Mouse (Mus musculus) retina, postnatal 7 days (tissue): ENCODE data around the gene Ctbs.
"Not testable (repeated sequence)": the region's sequence is repeated elsewhere in the genome, so short reads cannot be mapped to it uniquely, and the experiment has no call there.

Source experiments
- DNase-seq: peaks from one replicate; pipeline ENCODE4 v3.0.0-alpha.2; 2012; ENCODE audit warnings: low read depth, low spot score

Gene Ctbs

DNA sequence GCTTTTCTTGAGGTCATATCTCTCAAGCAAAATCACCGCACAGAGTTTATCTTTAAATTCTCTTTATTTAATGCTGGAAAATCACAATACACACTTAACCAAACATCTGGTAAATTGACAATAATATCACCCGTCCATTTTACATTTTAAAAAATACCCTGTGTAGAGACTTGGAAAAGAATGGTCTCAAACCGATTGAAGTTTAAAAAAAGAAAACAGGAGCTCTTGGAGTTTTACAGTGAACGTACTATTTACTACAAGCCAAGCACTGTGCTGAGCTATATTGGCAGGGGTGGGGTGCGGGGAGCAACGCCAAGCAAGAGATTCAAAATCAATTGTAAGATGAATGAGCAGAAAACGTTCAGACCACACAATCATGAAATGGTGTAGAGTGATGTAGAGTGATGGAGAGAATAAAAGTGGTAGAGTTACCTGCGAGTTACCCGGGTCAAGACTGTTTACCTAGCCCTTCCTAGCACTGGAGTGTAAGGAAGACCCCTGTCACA is at the start of gene Ctbs:
Gene Ctbs (plus strand): TSS at position 51 of the 506 bp plus-strand sequence.
- DNase-seq = no peak

DNA sequence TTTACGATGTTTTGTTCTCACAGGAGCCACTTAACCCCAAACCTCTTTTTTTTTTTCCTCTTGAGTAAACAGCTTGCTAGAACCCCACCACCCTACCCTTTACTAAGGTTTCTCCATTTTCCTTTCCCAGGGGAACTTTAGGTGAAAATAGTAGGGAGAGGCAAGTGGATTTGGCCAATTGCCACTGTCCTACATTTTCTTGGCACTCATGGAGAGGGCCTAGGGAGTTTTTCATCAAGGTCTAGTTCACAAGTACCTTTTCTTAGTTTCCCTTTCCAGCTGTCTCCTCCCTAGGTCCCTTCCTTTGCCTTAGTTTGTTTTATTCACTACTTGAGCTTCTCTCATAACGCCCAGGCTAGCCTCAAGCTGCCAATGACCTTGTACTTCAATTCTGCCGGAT is 45.8 kb upstream of the Ctbs start:
- DNase-seq = no peak

DNA sequence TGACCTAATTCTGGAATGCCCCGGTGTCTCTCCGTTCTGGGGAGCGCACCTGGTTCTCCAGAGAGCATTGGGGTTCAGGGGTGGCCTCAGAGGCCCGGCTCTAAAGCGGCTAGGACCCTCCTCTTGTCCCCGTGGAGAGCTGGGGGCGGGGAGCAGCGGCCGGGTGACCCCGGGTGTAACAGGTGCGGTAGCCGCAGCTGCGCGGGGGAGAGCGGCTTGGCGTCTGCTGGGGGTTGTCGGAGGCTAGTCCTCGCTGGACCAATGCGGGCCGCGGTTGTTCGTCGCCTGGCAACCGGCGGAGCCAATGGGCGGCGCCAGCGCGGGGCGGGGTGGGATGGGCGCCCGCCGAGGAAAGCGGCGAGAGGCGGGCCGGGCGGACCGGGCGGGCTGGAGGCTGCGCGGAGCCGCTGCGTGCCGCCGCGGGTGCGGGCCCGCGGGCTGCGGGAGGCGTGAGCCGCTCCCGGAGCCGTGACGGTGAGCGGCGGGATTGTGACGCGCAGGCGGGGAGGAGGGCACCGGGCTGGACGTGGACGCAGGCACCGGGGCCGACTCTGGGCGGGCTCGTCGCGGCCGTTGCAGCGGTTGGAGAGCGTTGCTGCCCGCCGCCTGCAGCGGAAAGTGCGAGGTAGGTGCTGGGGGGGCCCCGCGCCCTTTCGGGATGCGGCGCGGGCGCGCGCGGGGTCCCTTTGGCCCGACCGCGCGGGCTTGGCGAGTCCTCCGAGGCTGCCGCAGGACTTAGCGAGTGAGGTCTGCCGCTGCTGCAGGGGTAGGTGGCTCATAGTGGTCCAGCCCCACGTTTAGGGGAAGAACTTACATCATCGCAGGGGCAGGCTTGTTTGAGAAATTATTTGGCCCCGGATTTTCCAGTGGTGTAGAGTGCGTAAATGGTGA is 45.0 kb upstream of the Ctbs start, which contains the start of gene Ssx2ip:
Gene Ssx2ip (plus strand): TSS at position 332 of the 891 bp plus-strand sequence.
- peak; percentile 93 for DNase-seq

DNA sequence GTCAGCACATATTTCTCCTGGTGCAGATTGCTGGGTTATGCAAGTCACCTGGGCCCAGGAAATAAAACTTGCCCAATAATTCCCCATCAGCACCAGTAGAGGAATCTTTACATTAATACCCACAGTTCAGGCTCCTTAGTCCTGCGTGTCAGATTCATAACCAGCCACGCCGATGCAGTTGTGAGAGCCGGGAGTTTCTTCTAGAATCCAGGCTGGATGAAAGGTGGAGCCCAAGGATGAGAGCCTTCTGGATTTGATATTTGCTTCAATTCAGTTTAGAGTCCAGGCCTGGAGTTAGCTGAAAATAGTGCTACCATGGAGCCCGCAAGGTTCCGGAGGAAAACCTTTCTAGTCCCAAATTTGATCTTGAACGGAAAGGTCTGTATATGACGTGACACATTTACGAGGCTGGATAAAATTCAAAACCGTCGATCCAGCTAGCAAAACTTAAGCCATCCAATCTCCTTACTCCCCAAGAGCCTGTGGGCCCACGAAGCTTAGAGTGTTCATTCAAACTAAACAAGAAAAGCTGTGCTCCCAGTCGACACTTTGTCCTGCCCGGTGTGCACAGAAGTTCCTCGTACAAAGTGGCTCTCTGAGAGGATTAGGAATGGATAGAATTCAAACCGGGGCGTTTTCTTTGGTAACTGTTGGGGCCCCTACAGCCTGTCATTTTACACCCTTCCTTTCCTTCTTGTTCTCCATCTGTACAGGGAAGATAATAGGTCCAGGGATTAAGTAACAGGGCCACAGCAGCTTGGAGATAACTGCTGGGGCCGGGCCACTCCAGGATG is 44.2 kb upstream of the Ctbs start:
- no peak for DNase-seq

DNA sequence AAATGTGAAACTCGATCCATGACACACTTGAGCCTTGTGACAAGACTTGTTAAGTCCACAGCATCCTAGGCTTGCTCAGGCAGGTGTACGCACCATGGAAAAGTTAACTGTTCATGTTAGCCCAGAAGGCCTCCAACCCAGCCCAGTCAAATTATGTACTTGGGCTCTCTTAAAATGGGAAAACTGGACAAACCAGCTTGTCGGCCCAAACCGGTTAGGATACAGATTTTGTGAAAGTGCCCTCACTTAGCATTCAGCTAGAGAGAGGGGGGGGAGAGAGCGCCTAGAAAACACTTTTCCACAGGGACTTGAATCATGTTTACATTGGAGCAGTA is 43.6 kb upstream of the Ctbs start:
- no peak for DNase-seq

DNA sequence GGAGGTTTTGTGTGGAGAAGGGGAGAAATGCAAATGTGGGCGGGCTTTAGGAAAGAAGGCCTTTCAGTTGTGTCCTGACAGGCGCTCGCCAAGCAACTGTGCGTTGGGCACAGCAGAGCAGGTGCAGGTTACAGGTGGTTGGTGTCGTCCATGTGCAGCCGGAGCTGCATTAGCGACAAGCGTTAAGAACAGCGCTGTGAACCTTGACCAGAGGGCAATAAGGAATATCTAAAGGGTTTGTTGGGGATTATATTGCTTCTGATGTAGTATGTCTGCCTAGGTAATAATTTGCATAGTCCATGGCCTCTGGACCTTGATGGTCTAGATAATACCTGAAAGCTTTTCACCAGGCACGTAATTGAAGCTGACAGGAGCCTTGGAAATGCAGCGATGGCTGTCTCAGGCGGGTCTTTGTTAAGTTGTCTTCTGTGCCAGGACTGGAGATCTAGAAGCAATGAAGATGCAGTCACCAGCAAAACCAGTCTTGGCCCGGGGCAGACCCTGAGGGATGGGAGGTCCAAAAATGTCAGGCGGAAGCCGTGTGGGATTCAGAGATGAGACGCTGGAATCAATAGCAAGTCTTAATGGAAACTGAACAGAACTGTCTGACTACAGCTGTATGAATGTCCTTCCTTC is 42.4 kb upstream of the Ctbs start:
- no peak for DNase-seq

DNA sequence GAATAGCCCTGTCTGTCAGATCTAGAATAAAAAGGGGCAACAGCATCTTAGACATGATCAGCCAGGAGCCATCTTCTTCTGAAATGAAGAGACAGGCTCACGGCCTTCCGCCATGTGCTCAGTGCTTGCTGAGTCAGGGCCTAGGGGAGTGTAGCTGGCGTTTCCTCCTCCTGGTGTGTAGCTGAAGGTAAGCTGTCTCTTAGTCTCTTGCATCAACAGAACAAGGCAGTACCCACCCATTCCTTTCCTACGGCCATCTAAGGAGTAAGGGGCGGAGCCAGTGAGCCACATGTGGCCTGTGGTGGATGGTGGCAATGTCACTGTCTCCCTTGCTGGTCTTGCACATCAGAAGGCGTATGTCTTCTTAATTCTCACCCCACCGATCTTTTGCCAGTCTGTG is 39.5 kb upstream of the Ctbs start:
- DNase-seq = no peak

DNA sequence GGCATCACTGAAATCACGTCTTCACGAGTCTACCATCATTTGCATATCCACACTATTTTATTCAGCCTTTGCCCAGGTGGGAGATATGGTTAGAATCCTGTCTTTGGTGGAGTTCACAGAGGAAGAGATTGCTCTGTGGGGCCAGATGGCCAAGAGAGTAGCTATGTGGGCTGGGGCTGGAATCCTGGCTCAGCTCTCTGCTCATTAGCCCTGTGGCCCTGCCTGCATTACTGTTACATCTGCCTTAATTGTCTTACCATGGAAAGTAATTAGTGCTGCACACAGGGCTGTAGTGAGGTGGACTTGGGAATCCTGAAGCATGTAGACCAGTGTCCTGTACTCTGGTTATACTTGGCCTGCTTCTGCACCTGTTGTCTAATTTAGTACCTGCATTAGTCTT is 37.6 kb upstream of the Ctbs start:
- no peak for DNase-seq

DNA sequence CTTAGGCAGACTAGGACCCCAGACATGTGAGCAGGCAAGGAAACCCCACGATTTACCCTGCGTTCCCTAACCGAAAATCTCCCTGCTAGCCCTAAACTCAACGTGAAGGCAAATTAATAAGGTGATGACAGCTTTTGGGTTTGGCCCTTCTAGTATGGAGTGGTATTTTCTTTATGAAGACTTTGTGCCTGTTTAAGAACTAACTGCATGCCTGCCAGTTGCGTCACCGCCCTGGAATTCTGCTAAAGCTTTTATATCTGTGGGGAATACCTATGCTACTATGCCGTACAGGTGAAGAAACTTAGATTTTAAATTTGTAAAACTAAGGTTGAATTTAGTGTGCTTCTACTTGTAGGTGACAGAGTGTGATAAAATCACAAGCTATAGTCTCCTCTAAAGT is 37.1 kb upstream of the Ctbs start:
- DNase-seq = no peak

DNA sequence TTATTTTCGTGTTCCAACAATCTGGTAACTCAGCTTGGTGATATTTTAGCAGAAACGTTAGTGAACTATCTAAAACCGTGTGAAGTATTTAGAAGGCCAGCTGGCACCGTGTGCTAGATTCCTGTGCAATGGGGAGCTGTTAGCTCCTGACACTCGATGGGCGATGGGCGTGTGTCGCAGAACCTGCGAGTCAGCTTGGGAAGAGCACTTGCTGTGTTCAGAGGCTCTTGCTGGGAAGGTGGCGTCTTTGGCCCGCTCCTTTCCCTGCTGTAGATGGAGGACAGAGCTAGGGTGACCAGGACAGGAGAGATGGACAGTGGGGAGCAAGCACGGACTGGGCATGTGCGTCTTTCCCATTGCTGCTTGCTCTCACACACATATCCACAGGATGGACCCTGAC is 36.6 kb upstream of the Ctbs start:
- no peak for DNase-seq

DNA sequence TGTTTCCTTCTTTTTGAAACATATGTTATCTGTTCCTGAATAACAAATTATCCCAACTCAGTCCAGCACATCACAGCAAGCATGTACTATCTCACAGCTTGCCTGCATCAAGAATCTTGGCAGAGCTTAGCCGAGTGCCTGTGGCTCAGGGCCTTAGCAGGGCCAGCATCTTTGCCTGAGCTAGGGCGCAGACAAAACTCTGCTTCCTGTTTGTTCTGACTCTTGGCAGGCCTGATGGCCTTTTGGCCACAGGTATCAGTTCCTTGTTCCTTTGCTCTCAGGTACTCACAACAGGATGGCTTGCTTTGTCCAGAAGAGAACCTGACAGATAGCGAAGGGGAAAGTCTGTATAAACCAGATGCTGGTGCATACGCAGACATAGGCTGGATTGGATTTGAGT is 35.6 kb upstream of the Ctbs start:
- DNase-seq = no peak

DNA sequence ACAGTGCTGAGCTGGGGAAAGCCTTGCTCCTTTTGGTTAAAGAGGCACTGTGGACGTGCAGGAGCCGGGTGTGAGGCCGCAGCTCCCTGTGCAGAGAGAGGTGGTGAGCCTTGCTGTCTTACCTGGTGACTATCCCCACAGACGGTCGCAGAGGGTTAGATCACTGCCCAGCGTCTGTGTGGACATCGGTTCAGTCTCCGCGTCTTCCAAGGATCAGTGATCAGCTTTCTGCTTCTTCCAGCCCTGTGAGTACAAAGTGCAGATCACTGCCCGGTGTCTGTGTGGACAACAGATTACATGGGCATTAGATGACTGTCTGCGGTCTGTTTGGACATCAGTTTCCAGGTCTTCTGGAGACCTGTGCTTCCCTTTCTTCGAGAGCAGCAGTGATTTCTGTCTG is 35.0 kb upstream of the Ctbs start:
- DNase-seq = no peak

DNA sequence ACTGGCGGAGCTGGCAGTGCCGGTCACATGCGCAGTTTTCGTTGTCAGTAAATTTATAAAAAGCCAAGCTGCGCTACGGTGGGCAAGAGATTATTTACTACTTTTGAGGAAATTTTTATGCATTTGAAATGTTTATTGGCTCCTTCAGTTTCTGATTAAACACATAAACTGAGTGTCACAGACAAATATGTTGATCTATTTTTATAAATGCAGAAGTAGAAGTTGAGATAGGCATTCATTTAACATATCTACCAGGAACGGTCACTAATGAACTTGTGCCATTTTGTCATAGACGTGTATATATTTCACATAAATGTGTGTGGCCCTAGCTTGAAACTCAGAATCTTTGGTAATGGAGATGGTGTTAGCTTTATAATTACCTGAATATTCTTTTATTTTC is 31.7 kb upstream of the Ctbs start:
- no peak for DNase-seq

DNA sequence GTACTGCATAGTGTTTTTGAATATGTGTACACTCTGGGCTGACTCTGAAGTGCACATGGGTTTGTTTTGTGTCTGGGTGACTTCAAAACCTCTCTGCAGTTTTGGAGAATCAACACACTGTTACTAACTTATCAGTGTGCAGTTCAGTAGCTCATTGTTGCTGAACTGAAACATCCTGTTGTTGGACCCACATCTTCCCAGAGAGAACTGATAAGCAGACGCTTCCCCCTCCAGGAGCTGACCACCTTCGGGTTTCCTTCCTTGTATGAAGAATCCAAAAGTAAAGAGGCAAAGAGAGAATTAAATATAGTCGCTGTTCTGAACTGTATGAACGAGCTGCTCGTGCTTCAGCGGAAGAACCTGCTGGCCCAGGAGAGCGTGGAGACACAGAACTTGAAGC is 30.7 kb upstream of the Ctbs start:
- DNase-seq = no peak

DNA sequence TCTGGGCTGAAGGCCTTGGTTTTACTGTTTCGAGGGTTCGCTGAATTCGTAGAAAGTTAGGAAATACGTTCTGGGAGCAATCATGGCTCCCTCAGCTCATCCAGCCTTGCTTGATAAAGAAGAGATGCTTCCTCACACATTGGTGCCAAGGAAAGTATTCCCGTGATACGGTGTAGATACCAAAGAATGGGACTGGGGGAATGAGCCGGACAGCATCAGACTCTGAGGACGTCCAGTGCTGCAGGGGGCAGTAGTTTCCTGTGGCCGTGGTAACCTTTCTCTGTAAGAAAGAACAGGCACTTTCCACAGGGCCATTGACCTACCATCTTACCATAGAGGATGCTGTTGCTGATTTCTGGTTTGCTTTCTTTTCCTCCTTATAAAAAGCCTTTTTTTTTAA is 30.1 kb upstream of the Ctbs start:
- DNase-seq = no peak

DNA sequence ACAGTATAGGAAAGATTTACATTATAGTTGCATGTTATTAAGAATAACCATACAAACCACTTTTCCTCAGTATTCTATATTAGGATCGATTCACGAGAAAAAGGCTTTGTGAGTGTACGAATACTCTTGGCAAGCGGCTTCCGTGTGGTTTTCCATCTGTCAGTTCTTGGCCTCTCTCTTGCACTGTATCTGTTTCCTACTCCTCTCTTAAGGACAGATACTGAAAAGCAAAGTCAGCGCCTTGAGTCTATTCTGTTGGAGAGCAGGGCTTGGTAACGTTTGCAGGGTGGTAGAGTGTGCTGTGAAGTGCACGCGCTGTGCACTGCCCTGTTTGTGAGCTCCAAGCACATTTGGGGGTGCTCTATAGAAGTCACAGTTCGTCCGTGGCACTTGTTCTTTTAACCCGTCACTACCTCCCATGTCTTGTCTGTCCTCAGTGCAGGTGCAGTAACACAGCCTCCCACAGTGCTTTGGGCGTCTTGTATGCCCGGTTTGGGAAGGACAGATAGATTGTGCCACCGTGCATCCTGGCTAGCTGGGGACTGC is 29.5 kb upstream of the Ctbs start:
- no peak for DNase-seq

DNA sequence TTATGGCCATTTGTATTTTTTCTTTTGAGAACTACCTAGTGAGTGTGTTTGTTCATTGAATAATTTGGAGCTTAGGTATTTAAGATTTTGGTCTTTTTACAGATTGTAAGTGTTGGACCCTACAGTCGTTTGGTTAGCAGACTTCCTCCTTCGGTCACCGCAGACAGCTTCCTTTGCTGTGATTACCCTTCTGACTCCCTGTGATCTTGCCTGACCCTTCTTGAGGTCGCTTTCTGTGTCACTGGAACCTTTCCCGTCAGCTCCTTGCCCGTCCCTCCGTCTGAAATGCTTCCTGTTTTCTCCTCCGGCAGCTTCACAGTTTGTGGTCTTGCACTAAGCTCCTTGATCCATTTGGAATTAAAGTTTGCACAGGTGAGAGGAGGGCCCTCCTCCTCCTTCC is 27.8 kb upstream of the Ctbs start:
- DNase-seq = no peak

DNA sequence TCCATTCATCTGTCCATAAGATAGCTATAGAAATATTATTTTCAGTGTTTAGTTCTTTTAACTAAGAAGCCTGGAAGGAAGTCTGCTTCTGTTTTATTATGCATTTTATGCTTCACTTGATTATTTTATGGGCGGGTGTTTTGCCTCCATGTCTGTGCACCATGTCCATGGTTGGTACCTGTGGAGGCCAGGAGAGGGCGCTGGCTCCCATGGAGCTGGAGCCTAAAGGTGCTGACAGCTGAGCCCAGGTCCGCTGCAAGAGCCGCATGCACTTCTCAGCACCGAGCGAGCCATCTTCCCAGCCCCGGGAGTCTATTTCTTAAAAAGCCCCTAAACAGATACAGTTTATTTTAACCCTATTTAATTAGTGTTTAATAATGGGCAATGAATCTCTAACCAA is 25.9 kb upstream of the Ctbs start:
- DNase-seq = no peak

DNA sequence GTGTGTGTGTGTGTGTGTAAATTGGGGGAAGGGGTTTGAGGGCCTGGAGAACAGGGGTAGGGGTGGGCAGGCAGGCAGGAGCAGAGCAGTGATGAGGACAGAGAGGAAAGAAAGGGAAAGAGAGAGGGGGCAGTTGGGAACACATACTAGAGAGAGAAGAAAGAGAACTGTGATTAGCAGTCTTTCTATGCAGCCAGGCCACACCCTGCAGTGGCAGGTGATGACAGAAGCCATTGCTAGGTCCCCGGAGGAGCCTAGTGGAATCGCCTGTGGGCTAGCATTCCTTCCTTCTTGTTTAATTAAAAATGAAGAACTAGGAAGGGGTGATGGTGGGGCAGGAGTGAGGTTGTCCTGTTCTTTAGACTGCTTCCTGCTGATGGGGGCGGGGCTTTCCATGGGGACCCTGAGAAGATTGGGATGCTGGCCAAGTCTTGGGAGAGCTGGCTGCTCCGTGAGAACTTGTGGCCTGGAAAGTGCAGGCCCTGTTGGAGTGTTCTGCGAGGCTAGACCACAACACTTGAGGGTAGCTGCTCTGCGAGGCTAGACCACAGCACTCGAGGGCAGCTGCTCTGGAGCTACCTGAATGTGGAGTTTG is 25.2 kb upstream of the Ctbs start:
- no peak for DNase-seq

DNA sequence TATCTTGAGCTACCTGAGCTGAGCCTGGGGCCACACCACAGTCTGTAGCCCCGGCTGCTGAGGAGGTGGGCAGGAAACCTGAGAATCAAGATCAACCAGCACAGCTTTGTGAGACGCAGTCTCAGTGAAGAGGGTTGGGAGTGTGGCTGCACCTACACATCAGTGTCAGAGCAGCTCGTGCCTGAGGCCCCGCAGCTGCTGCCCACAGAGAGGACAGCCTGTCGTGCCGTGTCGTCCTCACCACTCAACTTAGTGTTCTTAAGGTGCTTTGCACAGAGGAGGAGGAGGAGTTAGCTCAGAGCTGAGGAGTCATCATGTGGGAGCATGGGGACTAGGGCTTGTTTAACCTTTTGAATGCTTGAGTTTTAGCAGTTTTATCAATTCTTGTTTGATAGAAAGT is 23.7 kb upstream of the Ctbs start:
- DNase-seq = no peak

DNA sequence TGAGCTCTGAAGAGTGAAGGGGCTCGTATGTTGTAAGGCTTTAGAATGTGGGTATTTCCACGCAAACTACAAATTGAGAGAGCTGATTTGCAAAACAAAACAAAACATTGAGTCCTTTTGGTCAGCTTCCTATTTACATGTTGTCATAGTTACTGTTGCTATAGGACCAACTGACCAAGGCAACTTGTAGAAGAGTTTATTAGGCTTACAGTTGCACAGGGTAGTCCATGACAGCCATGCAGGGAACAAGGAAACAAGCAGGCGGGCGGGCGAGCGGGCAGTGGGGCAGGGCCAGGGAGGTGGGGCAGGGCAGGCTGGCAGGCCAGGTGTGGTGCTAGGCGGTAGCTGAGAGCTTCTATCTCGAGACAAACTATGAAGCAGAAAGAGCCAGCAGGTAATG is 23.1 kb upstream of the Ctbs start:
- DNase-seq = no peak

DNA sequence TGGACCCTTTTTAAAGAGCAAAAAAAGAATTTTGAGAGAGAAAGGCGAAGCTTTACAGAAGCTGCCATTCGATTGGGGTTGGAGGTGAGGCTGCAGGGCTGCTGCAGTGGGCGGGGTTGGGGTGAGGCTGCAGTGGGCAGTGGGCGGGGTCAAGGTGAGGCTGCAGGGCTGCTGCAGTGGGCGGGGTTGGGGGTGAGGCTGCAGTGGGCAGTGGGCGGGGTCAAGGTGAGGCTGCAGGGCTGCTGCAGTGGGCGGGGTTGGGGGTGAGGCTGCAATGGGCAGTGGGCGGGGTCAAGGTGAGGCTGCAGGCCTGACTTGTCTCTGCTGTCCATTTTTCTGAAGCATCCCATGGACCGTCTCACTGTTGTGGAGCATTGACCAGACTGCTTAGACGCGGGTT is 16.5 kb upstream of the Ctbs start:
- DNase-seq = not testable (repeated sequence)
